Mouse (Mus musculus) heart, postnatal 0 days (tissue): ENCODE results near the gene Six5.

Source experiments
- CTCF ChIP-seq: IDR thresholded peaks from 2 replicates; pipeline ENCODE4 v1.5.1; 2016; ENCODE audit warnings: antibody characterized with exemption, control low read depth, low read depth
- EP300 ChIP-seq: IDR thresholded peaks from 2 replicates; pipeline ENCODE4 v1.6.1; 2016; ENCODE audit warnings: antibody characterized with exemption, low read depth

DNA sequence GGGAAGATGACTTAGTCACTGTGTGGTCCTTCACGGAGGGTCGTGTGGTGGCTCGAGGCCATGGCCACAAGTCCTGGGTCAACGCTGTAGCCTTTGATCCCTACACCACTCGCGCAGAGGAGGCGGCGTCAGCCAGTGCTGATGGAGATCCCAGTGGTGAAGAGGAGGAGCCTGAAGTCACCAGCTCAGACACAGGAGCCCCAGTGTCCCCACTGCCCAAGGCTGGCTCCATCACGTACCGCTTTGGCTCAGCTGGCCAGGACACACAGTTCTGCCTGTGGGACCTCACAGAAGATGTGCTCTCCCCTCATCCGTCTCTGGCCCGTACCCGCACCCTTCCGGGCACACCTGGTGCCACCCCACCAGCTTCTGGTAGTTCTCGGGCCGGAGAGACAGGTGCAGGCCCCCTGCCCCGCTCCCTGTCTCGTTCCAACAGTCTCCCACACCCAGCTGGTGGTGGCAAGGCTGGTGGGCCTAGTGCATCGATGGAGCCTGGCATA is 13.9 kb upstream of the Six5 start:
- no peak for TF ChIP-seq EP300
- TF ChIP-seq CTCF, result no peak
